Comparison of ENCODE assay signal across 8 mouse cellular contexts in genomic region chr5:123138230-123138911, GRCm38 (mm10). TPM values are rescaled to one million over a fixed set of nuclear protein-coding genes. Genes with fewer than 3 reads are reported as not detected.
DNase-seq lines count a peak whose midpoint lies in the region; ATAC-seq and TF ChIP-seq lines count a peak whose summit lies in the region.

No protein-coding gene starts in this region.

- H3K9me3 ChIP-seq in megakaryocyte, embryonic 14.5 days, result no peaks in the 10 kb centered on the region
- H3K9me3 ChIP-seq in lung, embryonic 16.5 days (ENCODE audit: control insufficient read depth, low read length), result no peaks in the 10 kb centered on the region

- H3K27me3 ChIP-seq in megakaryocyte, embryonic 14.5 days (replicated peaks), result no peaks in the 10 kb centered on the region
- H3K27me3 ChIP-seq in heart, adult 2 months (ENCODE audit: control insufficient read depth, insufficient read depth, low read length), result no peaks in the 10 kb centered on the region
- no peaks in the 10 kb centered on the region for H3K27me3 ChIP-seq in kidney, adult 2 months (replicated peaks; ENCODE audit: control insufficient read depth, insufficient read depth, low read length)
- no peaks in the 10 kb centered on the region for H3K27me3 ChIP-seq in lung, embryonic 16.5 days (ENCODE audit: control insufficient read depth, insufficient read depth, low read depth, low read length)
- H3K27me3 ChIP-seq in small intestine, adult 2 months (ENCODE audit: control insufficient read depth, insufficient read depth, low read length), result no peaks in the 10 kb centered on the region

- no peak for ATAC-seq in megakaryocyte, adult 5-6 weeks (ENCODE audit: poor library complexity, severe bottlenecking)
- peak; percentile 32 for ATAC-seq in lung, embryonic 16.5 days (ENCODE audit: low read depth)
- ATAC-seq in erythroid progenitor cell, adult 5-6 weeks (replicated peaks; ENCODE audit: low FRiP score, poor library complexity, severe bottlenecking), result no peak

- peak overlapping the region; percentile 99 for H3K4me2 ChIP-seq in lung, embryonic 16.5 days (ENCODE audit: low read depth, low read length)

- peaks cover 52% of the 10 kb centered on the region for H3K4me1 ChIP-seq in megakaryocyte, embryonic 14.5 days
- peaks cover 17% of the 10 kb centered on the region for H3K4me1 ChIP-seq in heart, adult 2 months (ENCODE audit: control insufficient read depth, insufficient read depth, low read length)
- peaks cover 28% of the 10 kb centered on the region for H3K4me1 ChIP-seq in kidney, adult 2 months (ENCODE audit: control insufficient read depth, insufficient read depth, low read length)
- H3K4me1 ChIP-seq in lung, embryonic 16.5 days (replicated peaks; ENCODE audit: control insufficient read depth, insufficient read depth, low read length), result peaks cover 47% of the 10 kb centered on the region
- peaks cover 17% of the 10 kb centered on the region for H3K4me1 ChIP-seq in small intestine, adult 2 months (ENCODE audit: control insufficient read depth, insufficient read depth, insufficient read length, low read length)

- WGBS in heart, adult 2 months, result under 1% methylated on average over 39 of the region's 40 CpGs
- WGBS in kidney, adult 2 months, result under 1% methylated on average over 39 of the region's 40 CpGs
- 0% methylated on average over 26 of the region's 40 CpGs for WGBS in lung, embryonic 16.5 days
- WGBS in small intestine, adult 2 months, result 1% methylated on average over 38 of the region's 40 CpGs

- H3K36me3 ChIP-seq in megakaryocyte, embryonic 14.5 days (replicated peaks; ENCODE audit: low read length), result peaks cover 51% of the 10 kb centered on the region
- peaks cover 12% of the 10 kb centered on the region for H3K36me3 ChIP-seq in heart, adult 2 months (ENCODE audit: control insufficient read depth, insufficient read depth, low read length)
- H3K36me3 ChIP-seq in kidney, adult 2 months (ENCODE audit: control insufficient read depth, insufficient read depth, low read length), result peaks cover 3% of the 10 kb centered on the region; the same call in 1 of the 2 replicates
- no peaks in the 10 kb centered on the region for H3K36me3 ChIP-seq in lung, embryonic 16.5 days (ENCODE audit: control insufficient read depth, insufficient read depth, low read length)
- peaks cover 9% of the 10 kb centered on the region for H3K36me3 ChIP-seq in small intestine, adult 2 months (ENCODE audit: control insufficient read depth, insufficient read depth, low read length)

- peak; percentile 17; the same call in 1 of the 2 replicates for TF ChIP-seq EP300 in heart, adult 2 months (IDR thresholded peaks at IDR 0.05; ENCODE audit: insufficient read depth, low read depth, low read length)

- peak overlapping the region; percentile 96 for H3K4me3 ChIP-seq in megakaryocyte, embryonic 14.5 days (replicated peaks)
- peak overlapping the region; percentile 61 for H3K4me3 ChIP-seq in heart, adult 2 months
- H3K4me3 ChIP-seq in kidney, adult 2 months (ENCODE audit: insufficient read depth, low read depth, low read length), result peak overlapping the region; percentile 63
- peak overlapping the region; percentile 69 for H3K4me3 ChIP-seq in lung, embryonic 16.5 days (ENCODE audit: low read length)
- peak overlapping the region; percentile 62 for H3K4me3 ChIP-seq in small intestine, adult 2 months (ENCODE audit: low read depth, low read length)

- intact Hi-C loops in heart, adult 2 months (cut with DNase I), result no loop called here

- H3K9ac ChIP-seq in heart, adult 2 months (ENCODE audit: low read depth, low read length), result peak overlapping the region; percentile 100
- peak overlapping the region; percentile 99 for H3K9ac ChIP-seq in lung, embryonic 16.5 days (ENCODE audit: low read length)

- H3K27ac ChIP-seq in heart, adult 2 months, result peak overlapping the region; percentile 100
- H3K27ac ChIP-seq in kidney, adult 2 months (ENCODE audit: insufficient read depth, low read depth, low read length), result peak overlapping the region; percentile 99
- peak overlapping the region; percentile 100 for H3K27ac ChIP-seq in lung, embryonic 16.5 days (ENCODE audit: low read length)
- H3K27ac ChIP-seq in small intestine, adult 2 months (ENCODE audit: insufficient read depth, low read depth, low read length), result peak overlapping the region; percentile 98

- peak; percentile 74 for TF ChIP-seq POLR2A in heart, adult 2 months (IDR thresholded peaks at IDR 0.05; ENCODE audit: insufficient read depth, low read depth, low read length)
- TF ChIP-seq POLR2A in kidney, adult 2 months (IDR thresholded peaks at IDR 0.05; ENCODE audit: low read depth, low read length), result peak; percentile 48
- peak; percentile 39 for TF ChIP-seq POLR2A in small intestine, adult 2 months (IDR thresholded peaks at IDR 0.05; ENCODE audit: low read depth, low read length)

- DNase-seq in embryo, embryonic 11 days, result peak; percentile 94
- DNase-seq in heart, adult 2 months, result peak; percentile 84 to 87
- peak; percentile 89 for DNase-seq in kidney, adult 2 months

- TF ChIP-seq CTCF in heart, adult 2 months (IDR thresholded peaks at IDR 0.05), result peak; percentile 43
- no peak for TF ChIP-seq CTCF in kidney, adult 2 months (conservative IDR thresholded peaks at IDR 0.05; ENCODE audit: insufficient read depth, insufficient read length, low read depth, low read length)
- no peak for TF ChIP-seq CTCF in small intestine, adult 2 months (IDR thresholded peaks at IDR 0.05; ENCODE audit: extremely low read depth, insufficient read length, insufficient replicate concordance, low read depth, low read length)

- H3K79me2 ChIP-seq in heart, adult 2 months (replicated peaks; ENCODE audit: control insufficient read depth, insufficient read depth, low read length), result peaks cover 4% of the 10 kb centered on the region; the same call in 1 of the 2 replicates

RNA-seq across cellular contexts. Expression of gene Setd1b, which starts 3.6 kb away (rescaled TPM):
- polyA plus RNA-seq in megakaryocyte, embryonic 14.5 days (2012; ENCODE audit: insufficient read depth, low replicate concordance), result 20.8 and 52.6 TPM in 2 replicates
- 40.4 and 44.9 TPM in 2 replicates for total RNA-seq in megakaryocyte, adult 5-6 weeks (2015)
- total RNA-seq in megakaryocyte, adult 5-6 weeks (2017), result 4.1 and 8.7 TPM in 2 replicates
- total RNA-seq in heart, adult 2 months (2021), result 10 to 100 TPM; 12.9 to 19.4 TPM
- 6.4 and 7.4 TPM in 2 replicates for polyA plus RNA-seq in heart, adult 2 months (2012; rRNA removed)
- polyA plus RNA-seq in kidney, adult 2 months (2012; rRNA removed), result 6.7 and 8.8 TPM in 2 replicates
- polyA plus RNA-seq in lung, embryonic 16.5 days (2015; fragmentation: Nextera tagmentation; extraction: Ambion mirVana), result 8.4 and 9.1 TPM in 2 replicates
- polyA plus RNA-seq in small intestine, adult 2 months (2012; rRNA removed), result 10.7 and 18.5 TPM in 2 replicates
- 29.8 and 41.8 TPM in 2 replicates for total RNA-seq in erythroid progenitor cell, adult 5-6 weeks (2015; ENCODE audit: low replicate concordance)
- total RNA-seq in erythroid progenitor cell, adult 5-6 weeks (2017; ENCODE audit: low replicate concordance), result 20.2 and 23.0 TPM in 2 replicates

RNA-seq across cellular contexts. Expression of gene Rhof, which starts 5.9 kb away (rescaled TPM):
- 21.3 and 61.2 TPM in 2 replicates for polyA plus RNA-seq in megakaryocyte, embryonic 14.5 days (2012; ENCODE audit: insufficient read depth, low replicate concordance)
- total RNA-seq in megakaryocyte, adult 5-6 weeks (2015), result 5.4 and 7.6 TPM in 2 replicates
- 6.4 and 6.5 TPM in 2 replicates for total RNA-seq in megakaryocyte, adult 5-6 weeks (2017)
- under 1 TPM; 0.64 to 0.70 TPM for total RNA-seq in heart, adult 2 months (2021)
- polyA plus RNA-seq in heart, adult 2 months (2012; rRNA removed), result 1.6 and 2.3 TPM in 2 replicates
- 12.1 and 13.4 TPM in 2 replicates for polyA plus RNA-seq in kidney, adult 2 months (2012; rRNA removed)
- polyA plus RNA-seq in lung, embryonic 16.5 days (2015; fragmentation: Nextera tagmentation; extraction: Ambion mirVana), result 5.3 and 5.6 TPM in 2 replicates
- polyA plus RNA-seq in small intestine, adult 2 months (2012; rRNA removed), result 28.0 and 91.6 TPM in 2 replicates
- 1.7 and 3.2 TPM in 2 replicates for total RNA-seq in erythroid progenitor cell, adult 5-6 weeks (2015; ENCODE audit: low replicate concordance)
- total RNA-seq in erythroid progenitor cell, adult 5-6 weeks (2017; ENCODE audit: low replicate concordance), result 1.4 and 7.7 TPM in 2 replicates

RNA-seq across cellular contexts. Expression of gene Psmd9, which starts 30.8 kb away (rescaled TPM):
- polyA plus RNA-seq in megakaryocyte, embryonic 14.5 days (2012; ENCODE audit: insufficient read depth, low replicate concordance), result 86.5 and 87.0 TPM in 2 replicates
- total RNA-seq in megakaryocyte, adult 5-6 weeks (2015), result 14.0 and 24.6 TPM in 2 replicates
- 9.6 and 20.4 TPM in 2 replicates for total RNA-seq in megakaryocyte, adult 5-6 weeks (2017)
- total RNA-seq in heart, adult 2 months (2021), result 10 to 100 TPM; 13.3 to 14.8 TPM
- 16.4 and 20.4 TPM in 2 replicates for polyA plus RNA-seq in heart, adult 2 months (2012; rRNA removed)
- 34.2 and 35.1 TPM in 2 replicates for polyA plus RNA-seq in kidney, adult 2 months (2012; rRNA removed)
- polyA plus RNA-seq in lung, embryonic 16.5 days (2015; fragmentation: Nextera tagmentation; extraction: Ambion mirVana), result 87.0 and 91.8 TPM in 2 replicates
- 12.5 and 21.9 TPM in 2 replicates for polyA plus RNA-seq in small intestine, adult 2 months (2012; rRNA removed)
- 27.2 and 48.7 TPM in 2 replicates for total RNA-seq in erythroid progenitor cell, adult 5-6 weeks (2015; ENCODE audit: low replicate concordance)
- total RNA-seq in erythroid progenitor cell, adult 5-6 weeks (2017; ENCODE audit: low replicate concordance), result 52.2 and 63.8 TPM in 2 replicates

RNA-seq across cellular contexts. Expression of gene Hpd, which starts 44.2 kb away (rescaled TPM):
- polyA plus RNA-seq in megakaryocyte, embryonic 14.5 days (2012; ENCODE audit: insufficient read depth, low replicate concordance), result not detected in 2 replicates
- total RNA-seq in megakaryocyte, adult 5-6 weeks (2015), result not detected in 2 replicates
- not detected in 2 replicates for total RNA-seq in megakaryocyte, adult 5-6 weeks (2017)
- total RNA-seq in heart, adult 2 months (2021), result not detected
- polyA plus RNA-seq in heart, adult 2 months (2012; rRNA removed), result 0.61 and 0.97 TPM in 2 replicates
- polyA plus RNA-seq in kidney, adult 2 months (2012; rRNA removed), result 418 and 439 TPM in 2 replicates
- 0.18 and 0.91 TPM in 2 replicates for polyA plus RNA-seq in lung, embryonic 16.5 days (2015; fragmentation: Nextera tagmentation; extraction: Ambion mirVana)
- polyA plus RNA-seq in small intestine, adult 2 months (2012; rRNA removed), result 5.5 and 19.6 TPM in 2 replicates
- total RNA-seq in erythroid progenitor cell, adult 5-6 weeks (2015; ENCODE audit: low replicate concordance), result not detected in 2 replicates
- total RNA-seq in erythroid progenitor cell, adult 5-6 weeks (2017; ENCODE audit: low replicate concordance), result not detected in 2 replicates
